Comparison of ENCODE assay signal across 17 mouse cellular contexts in the genomic region with DNA sequence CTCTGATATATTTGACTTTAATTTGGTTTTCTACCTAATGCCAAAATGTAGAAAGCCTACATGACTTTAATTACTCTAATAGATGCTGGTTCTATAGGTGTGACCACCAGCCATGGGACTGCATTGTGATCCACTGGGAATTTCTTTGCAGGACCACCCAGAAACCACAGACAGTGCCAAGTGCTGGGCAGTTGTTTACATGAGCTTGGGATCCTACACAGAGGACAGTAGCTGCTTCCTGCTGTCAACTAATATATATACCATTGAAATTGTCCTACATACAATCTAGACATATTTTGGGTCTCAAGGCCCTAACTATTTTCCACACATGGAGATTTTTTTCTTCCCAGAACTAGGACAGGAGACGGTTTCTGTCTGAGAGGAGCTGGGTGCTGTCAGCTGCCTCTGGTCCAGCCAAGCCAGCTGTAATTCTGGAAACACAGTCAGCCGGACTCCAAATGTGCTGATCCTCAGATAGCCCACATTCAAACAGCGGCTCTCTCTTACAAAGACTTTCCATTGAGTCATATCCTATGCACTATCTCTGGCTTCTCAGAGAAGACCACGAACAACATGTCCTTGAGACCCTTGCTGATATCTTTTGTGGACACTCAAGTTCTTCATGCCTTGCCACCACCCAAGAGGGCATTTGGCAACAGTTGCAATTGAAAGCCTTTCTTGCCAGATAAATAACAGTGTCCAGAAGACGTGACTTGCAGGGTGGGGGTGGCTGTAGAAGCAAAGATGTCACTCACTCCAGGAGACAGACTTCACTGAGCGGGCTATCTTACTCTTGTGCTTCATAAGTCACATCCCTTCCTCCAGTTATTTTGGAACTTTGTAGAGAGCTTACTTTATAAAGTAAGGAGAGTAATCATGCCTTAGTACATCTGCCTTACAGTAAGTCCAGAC.
DNase-seq lines count a peak whose midpoint lies in the region; ATAC-seq and TF ChIP-seq lines count a peak whose summit lies in the region.
"Had no signal": no experiment of that assay in that cellular context is flagged by ENCODE, and none has a peak within 500 bp of the region (broad histone marks: within the 10 kb centered on the region; RNA-seq: fewer than 3 reads in every experiment).

No protein-coding gene starts in this region.

- H3K27ac ChIP-seq in lung, embryonic 14.5 days (ENCODE audit: low read depth) = no peak overlapping the region
- H3K27ac ChIP-seq in heart, embryonic 15.5 days = no peak overlapping the region
- H3K27ac ChIP-seq in liver, embryonic 16.5 days (ENCODE audit: low read length) = no peak overlapping the region
- H3K27ac ChIP-seq in cerebellum, adult 2 months (ENCODE audit: insufficient read depth, low read length) = no peak overlapping the region
- H3K27ac ChIP-seq: hindbrain, embryonic 15.5 days; neural tube, embryonic 12.5 days had no signal

- H3K36me3 ChIP-seq in lung, embryonic 14.5 days (ENCODE audit: insufficient read depth) = no peaks in the 10 kb centered on the region
- no peaks in the 10 kb centered on the region for H3K36me3 ChIP-seq in heart, embryonic 15.5 days
- no peaks in the 10 kb centered on the region for H3K36me3 ChIP-seq in liver, embryonic 16.5 days (ENCODE audit: control insufficient read depth, insufficient read depth)
- H3K36me3 ChIP-seq: hindbrain, embryonic 15.5 days; neural tube, embryonic 12.5 days had no signal

- DNase-seq in lung, embryonic 14.5 days = peak; percentile 62
- DNase-seq in lung, postnatal 36 days = no peak
- DNase-seq in cerebellum, postnatal 36 days = no peak
- no peak for DNase-seq in cerebellum, adult 2 months
- DNase-seq: layer of hippocampus, adult 9-11 months; midbrain, embryonic 14.5 days; retina, postnatal 1 day; thymus, postnatal 25 days had no signal

- no peaks in the 10 kb centered on the region for H3K9me3 ChIP-seq in lung, embryonic 14.5 days (ENCODE audit: low read depth, low read length)
- H3K9me3 ChIP-seq in heart, embryonic 15.5 days (replicated peaks) = no peaks in the 10 kb centered on the region
- H3K9me3 ChIP-seq in liver, embryonic 16.5 days (replicated peaks; ENCODE audit: control insufficient read depth, low read length) = no peaks in the 10 kb centered on the region
- H3K9me3 ChIP-seq: hindbrain, embryonic 15.5 days; neural tube, embryonic 12.5 days had no signal

- H3K9ac ChIP-seq in lung, embryonic 14.5 days = no peak overlapping the region
- no peak overlapping the region for H3K9ac ChIP-seq in heart, embryonic 15.5 days
- H3K9ac ChIP-seq in liver, embryonic 16.5 days (ENCODE audit: low read depth, low read length) = no peak overlapping the region
- H3K9ac ChIP-seq: hindbrain, embryonic 15.5 days; neural tube, embryonic 12.5 days had no signal

- no peak for TF ChIP-seq POLR2A in cerebellum, adult 2 months (IDR thresholded peaks at IDR 0.05; ENCODE audit: borderline replicate concordance, insufficient read depth, low read length)

- 71% methylated on average over 6 of the region's 6 CpGs for WGBS in lung, embryonic 14.5 days
- WGBS in heart, embryonic 15.5 days = 38% methylated on average over 6 of the region's 6 CpGs
- WGBS in liver, embryonic 16.5 days (ENCODE audit: insufficient replicate concordance) = 26% methylated on average over 6 of the region's 6 CpGs
- WGBS in cerebellum, adult 2 months = 76% methylated on average over 6 of the region's 6 CpGs

- H3K4me3 ChIP-seq in lung, embryonic 14.5 days (ENCODE audit: low read depth, low read length) = no peak overlapping the region
- no peak overlapping the region for H3K4me3 ChIP-seq in heart, embryonic 15.5 days
- no peak overlapping the region for H3K4me3 ChIP-seq in liver, embryonic 16.5 days (ENCODE audit: low read depth, low read length)
- no peak overlapping the region for H3K4me3 ChIP-seq in cerebellum, adult 2 months (replicated peaks; ENCODE audit: insufficient read depth, low read depth, low read length)
- H3K4me3 ChIP-seq: erythroblast, embryonic 14.5 days; hindbrain, embryonic 15.5 days; neural tube, embryonic 12.5 days had no signal

- TF ChIP-seq CTCF in lung, embryonic 14.5 days (IDR thresholded peaks at IDR 0.05; ENCODE audit: low read depth) = no peak
- no peak for TF ChIP-seq CTCF in cerebellum, adult 2 months (IDR thresholded peaks at IDR 0.05; ENCODE audit: borderline replicate concordance, insufficient read depth, low read depth, low read length)

- H3K27me3 ChIP-seq in lung, embryonic 14.5 days (ENCODE audit: insufficient read depth, low read length) = no peaks in the 10 kb centered on the region
- no peaks in the 10 kb centered on the region for H3K27me3 ChIP-seq in heart, embryonic 15.5 days
- no peaks in the 10 kb centered on the region for H3K27me3 ChIP-seq in liver, embryonic 16.5 days (ENCODE audit: control insufficient read depth, insufficient read depth, low read depth, low read length)
- H3K27me3 ChIP-seq in cerebellum, adult 2 months (ENCODE audit: control insufficient read depth, insufficient read depth, low read length) = no peaks in the 10 kb centered on the region
- H3K27me3 ChIP-seq: hindbrain, embryonic 15.5 days; neural tube, embryonic 12.5 days; Patski had no signal

- H3K4me2 ChIP-seq in lung, embryonic 14.5 days = no peak overlapping the region
- H3K4me2 ChIP-seq in heart, embryonic 15.5 days = no peak overlapping the region
- no peak overlapping the region for H3K4me2 ChIP-seq in liver, embryonic 16.5 days (ENCODE audit: low read depth, low read length)
- H3K4me2 ChIP-seq: hindbrain, embryonic 15.5 days; neural tube, embryonic 12.5 days had no signal

- ATAC-seq in lung, embryonic 14.5 days (ENCODE audit: insufficient read depth) = peak; percentile 73; the same call in 1 of the 2 replicates
- ATAC-seq in common myeloid progenitor, adult 5-6 weeks (replicated peaks; ENCODE audit: low read depth, poor library complexity, severe bottlenecking) = peak; percentile 69
- ATAC-seq in heart, embryonic 15.5 days (replicated peaks; ENCODE audit: insufficient number of reproducible peaks, insufficient read depth, low FRiP score, low read depth) = peak; percentile 83
- ATAC-seq in liver, embryonic 16.5 days (ENCODE audit: low read depth) = peak; percentile 41
- no peak for ATAC-seq in megakaryocyte, adult 5-6 weeks (ENCODE audit: poor library complexity, severe bottlenecking)
- ATAC-seq: CD4-positive, CD25-positive, alpha-beta regulatory T cell, adult 4 months; Patski had no signal

- H3K4me1 ChIP-seq in lung, embryonic 14.5 days (ENCODE audit: insufficient read depth) = no peaks in the 10 kb centered on the region
- no peaks in the 10 kb centered on the region for H3K4me1 ChIP-seq in heart, embryonic 15.5 days (replicated peaks)
- no peaks in the 10 kb centered on the region for H3K4me1 ChIP-seq in liver, embryonic 16.5 days (ENCODE audit: control insufficient read depth, low read depth, low read length)
- no peaks in the 10 kb centered on the region for H3K4me1 ChIP-seq in cerebellum, adult 2 months (ENCODE audit: control insufficient read depth, insufficient read depth, low read length)
- H3K4me1 ChIP-seq: hindbrain, embryonic 15.5 days; neural tube, embryonic 12.5 days had no signal
